Mouse (Mus musculus): ENCODE data around the gene Fzr1. TPM values are rescaled to one million over a fixed set of nuclear protein-coding genes. Genes with fewer than 3 reads are reported as not detected.

Fzr1 gene
- total RNA-seq, 2 experiments from 2014 or later = 11.9 to 15.4 TPM

GRCm38 (mm10) chr10:81363436-81364346 is 14.6 kb downstream of the Fzr1 start:
- no peak for DNase-seq
- intact Hi-C loops (cut with DNase I; ENCODE audit: low total_unique reads) = no loop called here

GRCm38 (mm10) chr10:81362336-81362949 is 15.9 kb downstream of the Fzr1 start:
- no peak for DNase-seq
- intact Hi-C loops (cut with DNase I; ENCODE audit: low total_unique reads) = no loop called here

- no peak for DNase-seq
- intact Hi-C loops (cut with DNase I; ENCODE audit: low total_unique reads) = no loop called here
Measured at GRCm38 (mm10) chr10:81360721-81361120, 17.6 kb downstream of the Fzr1 start.

- intact Hi-C loops (cut with DNase I; ENCODE audit: low total_unique reads) = no loop called here
- DNase-seq = no peak
Measured at GRCm38 (mm10) chr10:81358841-81359240, 19.5 kb downstream of the Fzr1 start.

- intact Hi-C loops (cut with DNase I; ENCODE audit: low total_unique reads) = no loop called here
- no peak for DNase-seq
Measured at GRCm38 (mm10) chr10:81358209-81358608, 20.1 kb downstream of the Fzr1 start.

- DNase-seq = peak; percentile 94
- intact Hi-C loops (cut with DNase I; ENCODE audit: low total_unique reads) = no loop called here
Measured at GRCm38 (mm10) chr10:81356991-81357844, 21.1 kb downstream of the Fzr1 start, which contains the start of gene Mfsd12. TSS of gene Mfsd12 (plus strand) at chr10:81357491.

GRCm38 (mm10) chr10:81356352-81356990 is 21.8 kb downstream of the Fzr1 start:
- no peak for DNase-seq
- intact Hi-C loops (cut with DNase I; ENCODE audit: low total_unique reads) = no loop called here

GRCm38 (mm10) chr10:81355533-81355932 is 22.8 kb downstream of the Fzr1 start:
- intact Hi-C loops (cut with DNase I; ENCODE audit: low total_unique reads) = no loop called here
- DNase-seq = no peak

GRCm38 (mm10) chr10:81354738-81355477 is 23.4 kb downstream of the Fzr1 start:
- intact Hi-C loops (cut with DNase I; ENCODE audit: low total_unique reads) = loop anchor here (5.0 kb wide), 1 partner anchor 68 kb away; no protein-coding TSS in a partner anchor
- DNase-seq = no peak

- DNase-seq = no peak
- intact Hi-C loops (cut with DNase I; ENCODE audit: low total_unique reads) = loop anchor here (5.0 kb wide), 1 partner anchor 64 kb away; no protein-coding TSS in a partner anchor
Measured at GRCm38 (mm10) chr10:81351678-81352291, 26.5 kb downstream of the Fzr1 start.

- peak; percentile 100 for DNase-seq
- intact Hi-C loops (cut with DNase I; ENCODE audit: low total_unique reads) = loop anchor here (5.0 kb wide), 1 partner anchor 63 kb away; no protein-coding TSS in a partner anchor
Measured at GRCm38 (mm10) chr10:81350351-81351063, 27.8 kb downstream of the Fzr1 start, which contains the start of gene Hmg20b. TSS of gene Hmg20b (minus strand) at chr10:81350480.

- intact Hi-C loops (cut with DNase I; ENCODE audit: low total_unique reads) = loop anchor here (5.0 kb wide), 1 partner anchor 63 kb away; no protein-coding TSS in a partner anchor
- DNase-seq = no peak
Measured at GRCm38 (mm10) chr10:81349961-81350350, 28.4 kb downstream of the Fzr1 start.

GRCm38 (mm10) chr10:81349146-81349545 is 29.2 kb downstream of the Fzr1 start:
- DNase-seq = no peak
- intact Hi-C loops (cut with DNase I; ENCODE audit: low total_unique reads) = no loop called here

GRCm38 (mm10) chr10:81346453-81347067 is 31.8 kb downstream of the Fzr1 start:
- DNase-seq = no peak
- intact Hi-C loops (cut with DNase I; ENCODE audit: low total_unique reads) = no loop called here

GRCm38 (mm10) chr10:81345162-81345534 is 33.2 kb downstream of the Fzr1 start:
- intact Hi-C loops (cut with DNase I; ENCODE audit: low total_unique reads) = no loop called here
- no peak for DNase-seq

- no peak for DNase-seq
- intact Hi-C loops (cut with DNase I; ENCODE audit: low total_unique reads) = no loop called here
Measured at GRCm38 (mm10) chr10:81344421-81345161, 33.7 kb downstream of the Fzr1 start.
